Mouse (Mus musculus) heart, embryonic 16.5 days (tissue): ENCODE results near the gene Sipa1l1. TPM values are rescaled to one million over a fixed set of nuclear protein-coding genes. Genes with fewer than 3 reads are reported as not detected.

Source experiments
- ATAC-seq: fragments of 200-750 bp; cut with Nextera tagmentation; replicated peaks from 2 replicates; pipeline ENCODE4 v1.8.0; 2017; ENCODE audit warnings: moderate number of reproducible peaks; ENCODE audit not compliant: insufficient read depth, low FRiP score; ENCODE audit errors: extremely low read depth
- H3K27ac ChIP-seq: fragments of 300-500 bp; sonication (generic); 2 replicates; pipeline ENCODE4 v1.5.1; 2014; ENCODE audit warnings: mild to moderate bottlenecking, low read length, control low read depth, moderate library complexity
- H3K27me3 ChIP-seq: fragments of 300-500 bp; sonication (generic); 2 replicates; pipeline ENCODE4 v1.6.1; 2014; ENCODE audit warnings: low read length, mixed read lengths; ENCODE audit not compliant: control insufficient read depth, insufficient read depth
- H3K36me3 ChIP-seq: fragments of 300-500 bp; sonication (generic); 2 replicates; pipeline ENCODE4 v1.6.1; 2014; ENCODE audit not compliant: control insufficient read depth, insufficient read depth
- H3K4me1 ChIP-seq: fragments of 300-500 bp; sonication (generic); 2 replicates; pipeline ENCODE4 v1.6.1; 2014; ENCODE audit warnings: low read length, mixed read lengths; ENCODE audit not compliant: control insufficient read depth, insufficient read depth
- H3K4me2 ChIP-seq: fragments of 300-500 bp; sonication (generic); 2 replicates; pipeline ENCODE4 v1.6.1; 2014; ENCODE audit warnings: low read depth, mild to moderate bottlenecking, control low read depth, low read length
- H3K4me3 ChIP-seq: fragments of 300-500 bp; sonication (generic); 2 replicates; pipeline ENCODE4 v1.5.1; 2014; ENCODE audit warnings: mild to moderate bottlenecking, control low read depth, low read length
- H3K9ac ChIP-seq: fragments of 300-500 bp; sonication (generic); 2 replicates; pipeline ENCODE4 v1.6.1; 2014; ENCODE audit warnings: low read length, control low read depth
- H3K9me3 ChIP-seq: fragments of 300-500 bp; sonication (generic); replicated peaks from 2 replicates; pipeline ENCODE4 v1.6.1; 2016; ENCODE audit warnings: low read length; ENCODE audit not compliant: control insufficient read depth
- WGBS: fragments of 180-500 bp; shearing (Covaris S2); extraction: QIAGEN DNeasy Blood & Tissue Kit; methylation state at CpG from one replicate; pipeline ENCODE4 v1.1.7; 2014; 5-methylcytosine and 5-hydroxymethylcytosine counted together
- polyA plus RNA-seq: library from polyadenylated mRNA; unstranded; fragments of >200 nt; fragmentation: Nextera tagmentation; extraction: Ambion mirVana; gene quantifications from 2 replicates; pipeline ENCODE4 v1.2.1, GENCODE M21; 2015

Sipa1l1 gene
- polyA plus RNA-seq, 1 experiment from 2014 or later, result 19.8 TPM

DNA sequence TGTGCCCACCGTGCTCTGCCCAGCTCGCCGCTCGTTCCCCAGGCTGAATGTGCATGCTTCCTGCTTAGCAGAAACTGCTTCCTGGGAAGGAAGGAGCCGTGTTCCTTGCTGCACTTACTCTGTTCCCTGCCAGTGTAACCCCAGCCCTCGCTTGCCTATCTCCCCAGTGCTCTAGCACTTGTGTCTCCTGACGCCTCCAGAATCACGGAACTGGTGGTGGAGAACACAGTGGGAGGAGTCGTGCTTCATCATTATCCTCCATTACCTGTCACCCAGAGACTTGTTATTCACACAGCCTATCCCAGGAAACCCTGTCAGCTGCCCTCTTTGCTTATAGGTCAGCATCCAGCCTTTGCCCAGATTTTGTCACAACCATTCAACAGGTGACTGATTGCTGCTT lies 259.3 kb downstream of the Sipa1l1 start:
- Histone ChIP-seq H3K27me3 (no peaks in the 10 kb centered on the region), H3K9me3 (no peaks in the 10 kb centered on the region), H3K36me3 (peaks cover 8% of the 10 kb centered on the region), H3K9ac (no peak overlapping the region), H3K4me1 (peaks cover 5% of the 10 kb centered on the region; the same call in 1 of the 2 replicates), H3K4me3 (no peak overlapping the region), H3K4me2 (no peak overlapping the region), H3K27ac (no peak overlapping the region)
- WGBS, result 77% methylated on average over 9 of the region's 9 CpGs
- no peak for ATAC-seq

DNA sequence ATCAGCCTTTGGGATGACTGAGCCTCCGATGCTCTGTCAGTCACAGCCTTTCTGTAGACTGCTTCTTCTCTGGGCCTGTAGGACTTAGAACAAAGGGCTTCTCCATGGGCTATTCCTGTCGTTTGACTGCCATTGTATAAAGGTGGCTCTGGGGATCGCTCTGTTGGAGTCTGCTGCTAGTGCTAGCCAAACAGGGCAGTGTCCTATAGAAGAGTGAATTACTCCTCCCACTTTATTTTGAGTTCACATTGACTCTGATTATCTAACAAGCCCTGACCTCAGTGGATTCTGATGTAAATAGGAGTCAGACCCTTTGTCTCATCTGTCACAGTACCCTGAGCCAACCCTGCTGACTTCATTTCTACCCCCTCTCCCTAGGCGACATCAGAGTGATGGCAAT lies 264.2 kb downstream of the Sipa1l1 start:
- no peak overlapping the region for H3K4me2 ChIP-seq
- 76% methylated on average over 4 of the region's 4 CpGs for WGBS
- no peak overlapping the region for H3K4me3 ChIP-seq
- no peaks in the 10 kb centered on the region for H3K27me3 ChIP-seq
- no peaks in the 10 kb centered on the region for H3K9me3 ChIP-seq
- no peak overlapping the region for H3K9ac ChIP-seq
- ATAC-seq, result no peak
- no peak overlapping the region for H3K27ac ChIP-seq
- no peaks in the 10 kb centered on the region for H3K4me1 ChIP-seq
- peaks cover 21% of the 10 kb centered on the region for H3K36me3 ChIP-seq

DNA sequence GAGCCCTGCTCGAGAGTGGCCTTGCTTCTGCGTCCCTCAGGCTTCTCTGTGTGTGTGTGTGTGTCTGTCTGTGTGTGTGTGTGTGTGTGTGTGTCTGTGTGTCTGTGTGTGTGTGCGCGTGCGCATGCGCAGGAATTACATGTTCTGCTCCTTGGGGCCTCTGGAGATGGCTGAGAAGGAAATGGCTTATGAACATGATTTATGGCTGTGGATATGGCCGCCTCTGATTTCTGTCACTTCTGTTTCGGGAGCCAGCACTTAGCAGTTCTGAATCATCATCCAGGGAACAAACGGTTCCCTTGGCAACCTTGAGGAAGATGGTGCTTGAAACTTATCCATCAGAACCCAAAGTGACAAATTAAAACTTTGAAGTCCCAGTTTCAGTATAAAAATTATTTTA lies 265.5 kb downstream of the Sipa1l1 start:
- H3K27ac ChIP-seq, result no peak overlapping the region

DNA sequence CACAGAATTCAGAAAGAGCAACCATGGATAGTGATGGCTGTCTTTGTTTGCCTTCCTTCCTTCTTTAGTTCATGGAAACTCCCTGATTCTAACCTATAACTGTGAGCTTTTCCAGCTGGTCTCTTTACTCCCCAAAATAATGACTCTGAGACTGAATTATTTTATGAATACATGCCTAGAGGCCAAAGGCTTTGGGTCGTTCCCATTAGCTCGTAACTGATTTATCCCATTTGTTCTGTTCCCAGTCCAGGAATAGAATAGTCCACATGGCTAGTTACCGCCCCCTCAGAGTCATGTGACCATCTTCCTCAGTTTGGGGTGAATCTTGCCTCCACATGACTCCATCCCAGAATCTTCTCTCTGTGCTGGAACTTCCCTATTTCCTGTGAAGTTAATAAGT lies 272.4 kb downstream of the Sipa1l1 start:
- Histone ChIP-seq H3K36me3 (peaks cover 20% of the 10 kb centered on the region), H3K27me3 (no peaks in the 10 kb centered on the region), H3K4me2 (no peak overlapping the region), H3K27ac (no peak overlapping the region), H3K4me3 (no peak overlapping the region), H3K9me3 (no peaks in the 10 kb centered on the region), H3K9ac (no peak overlapping the region), H3K4me1 (no peaks in the 10 kb centered on the region)
- no peak for ATAC-seq
- 82% methylated on average over 3 of the region's 3 CpGs for WGBS

More for the DNA sequence above, 265.5 kb downstream of the Sipa1l1 start:
- Histone ChIP-seq H3K9ac (no peak overlapping the region), H3K27me3 (no peaks in the 10 kb centered on the region), H3K4me1 (no peaks in the 10 kb centered on the region), H3K36me3 (peaks cover 24% of the 10 kb centered on the region), H3K4me3 (no peak overlapping the region), H3K4me2 (no peak overlapping the region), H3K9me3 (no peaks in the 10 kb centered on the region)
- no peak for ATAC-seq
- WGBS, result 83% methylated on average over 9 of the region's 9 CpGs

DNA sequence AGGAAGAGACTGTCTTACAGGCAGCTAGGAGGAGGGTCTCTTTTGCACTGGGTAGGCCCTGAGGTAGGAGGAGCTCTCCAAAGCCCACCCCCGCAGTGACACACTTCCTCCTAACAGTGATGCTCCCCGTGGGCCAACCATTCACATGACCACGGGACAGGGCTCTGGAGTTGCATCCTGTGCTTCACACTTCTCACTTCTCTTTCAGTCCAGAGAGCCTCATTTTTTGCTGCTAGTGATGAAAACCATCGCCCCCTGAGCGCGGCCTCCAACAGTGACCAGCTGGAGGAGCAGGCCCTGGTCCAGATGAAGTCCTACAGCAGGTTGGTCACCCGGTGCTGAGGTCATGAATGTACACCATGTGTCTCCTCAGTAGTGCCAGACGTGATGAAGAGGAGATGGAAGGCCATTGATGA lies 277.5 kb downstream of the Sipa1l1 start:
- WGBS, result 88% methylated on average over 8 of the region's 8 CpGs
- H3K27me3 ChIP-seq, result no peaks in the 10 kb centered on the region
- H3K4me2 ChIP-seq, result no peak overlapping the region
- ATAC-seq, result no peak
- H3K4me3 ChIP-seq, result no peak overlapping the region
- H3K36me3 ChIP-seq, result peaks cover 14% of the 10 kb centered on the region
- H3K9ac ChIP-seq, result no peak overlapping the region
- H3K27ac ChIP-seq, result no peak overlapping the region
- H3K9me3 ChIP-seq, result no peaks in the 10 kb centered on the region
- H3K4me1 ChIP-seq, result no peaks in the 10 kb centered on the region

DNA sequence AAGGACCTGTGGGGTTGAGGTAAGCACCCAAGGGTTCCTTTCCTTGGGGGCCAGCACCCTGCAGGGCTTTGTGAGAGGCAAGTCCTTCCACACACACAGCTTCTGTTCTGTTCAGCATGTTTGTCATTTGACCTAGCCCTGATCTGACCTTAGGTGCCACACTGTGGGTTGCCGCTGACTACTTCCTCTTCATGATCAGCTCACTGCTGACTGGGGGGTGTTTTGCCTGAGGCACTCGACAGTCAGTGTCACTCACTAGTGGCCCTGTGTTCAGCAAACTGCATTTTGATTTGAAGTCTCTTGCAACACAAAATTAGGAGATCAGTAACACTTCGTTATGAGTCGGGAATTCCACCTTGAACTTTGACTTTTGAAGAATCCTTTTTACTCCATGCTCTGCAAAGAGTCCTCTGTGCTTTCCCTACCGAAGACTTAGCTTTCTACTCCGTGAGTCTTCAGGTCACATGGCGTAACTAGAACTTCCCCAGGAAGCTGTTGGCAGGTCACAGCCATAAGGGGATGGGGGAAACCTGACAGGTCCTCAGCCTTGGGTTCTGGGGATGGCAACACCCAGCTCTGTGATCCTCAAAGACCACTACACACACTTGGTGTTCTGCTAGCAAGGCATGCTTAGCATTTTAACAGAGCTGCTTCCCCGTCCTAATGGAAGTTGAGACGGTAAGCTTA lies 279.2 kb downstream of the Sipa1l1 start:
- Histone ChIP-seq H3K4me3 (no peak overlapping the region), H3K27me3 (no peaks in the 10 kb centered on the region), H3K36me3 (peaks cover 17% of the 10 kb centered on the region), H3K9ac (no peak overlapping the region), H3K4me2 (no peak overlapping the region), H3K9me3 (no peaks in the 10 kb centered on the region), H3K4me1 (no peaks in the 10 kb centered on the region), H3K27ac (no peak overlapping the region)
- WGBS, result 78% methylated on average over 9 of the region's 9 CpGs
- no peak for ATAC-seq

DNA sequence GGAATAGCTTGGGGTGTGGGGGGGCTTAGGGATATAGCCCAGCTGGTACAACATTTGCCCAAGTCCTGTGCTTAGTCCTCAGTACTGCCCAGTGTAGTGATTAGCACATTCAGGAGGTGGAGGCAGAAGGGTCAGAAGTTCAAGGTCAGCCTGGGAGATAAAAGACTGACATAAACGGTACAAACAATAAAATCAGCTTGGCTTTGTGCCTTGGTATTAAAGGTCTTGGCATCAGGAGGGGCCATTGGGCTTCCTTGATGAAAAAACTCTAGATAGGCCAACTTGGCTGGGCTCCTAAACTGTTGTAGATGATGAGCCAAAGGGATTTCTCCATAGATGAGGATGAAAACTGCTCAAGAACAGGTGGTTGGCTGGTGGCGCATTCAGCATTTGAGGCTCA lies 283.3 kb downstream of the Sipa1l1 start:
- no peaks in the 10 kb centered on the region for H3K4me1 ChIP-seq
- H3K27me3 ChIP-seq, result no peaks in the 10 kb centered on the region
- no peak overlapping the region for H3K4me3 ChIP-seq
- no peak overlapping the region for H3K4me2 ChIP-seq
- 57% methylated on average over 2 of the region's 2 CpGs for WGBS
- H3K36me3 ChIP-seq, result peaks cover 12% of the 10 kb centered on the region
- H3K9ac ChIP-seq, result no peak overlapping the region
- no peaks in the 10 kb centered on the region for H3K9me3 ChIP-seq
- no peak overlapping the region for H3K27ac ChIP-seq
- ATAC-seq, result no peak

DNA sequence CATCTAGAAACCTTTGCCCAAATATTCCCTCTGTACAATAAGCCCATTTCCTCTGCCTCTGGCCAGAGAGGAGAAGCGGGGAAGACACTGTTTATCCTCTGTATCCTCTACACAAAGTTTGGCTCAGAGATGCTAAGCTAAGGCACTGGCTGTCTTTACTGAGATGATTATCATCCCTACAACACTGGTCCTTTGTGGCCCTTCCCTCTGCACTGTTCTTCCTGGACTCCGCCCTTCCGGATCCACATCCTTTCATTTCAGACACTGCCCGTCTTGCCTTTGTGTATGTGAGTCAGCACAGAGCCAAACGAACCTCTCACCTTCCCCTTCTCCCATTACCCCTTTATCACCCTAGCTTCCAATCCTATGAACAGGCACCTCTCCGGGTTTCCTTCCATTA lies 285.3 kb downstream of the Sipa1l1 start:
- ATAC-seq, result no peak
- Histone ChIP-seq H3K9ac (no peak overlapping the region), H3K4me3 (no peak overlapping the region), H3K4me2 (no peak overlapping the region), H3K4me1 (no peaks in the 10 kb centered on the region), H3K9me3 (no peaks in the 10 kb centered on the region), H3K27me3 (no peaks in the 10 kb centered on the region), H3K36me3 (0 out of 2 replicates have a peak, but pooled peaks cover 3% of the 10 kb centered on the region), H3K27ac (no peak overlapping the region)
- WGBS, result 74% methylated on average over 6 of the region's 6 CpGs

DNA sequence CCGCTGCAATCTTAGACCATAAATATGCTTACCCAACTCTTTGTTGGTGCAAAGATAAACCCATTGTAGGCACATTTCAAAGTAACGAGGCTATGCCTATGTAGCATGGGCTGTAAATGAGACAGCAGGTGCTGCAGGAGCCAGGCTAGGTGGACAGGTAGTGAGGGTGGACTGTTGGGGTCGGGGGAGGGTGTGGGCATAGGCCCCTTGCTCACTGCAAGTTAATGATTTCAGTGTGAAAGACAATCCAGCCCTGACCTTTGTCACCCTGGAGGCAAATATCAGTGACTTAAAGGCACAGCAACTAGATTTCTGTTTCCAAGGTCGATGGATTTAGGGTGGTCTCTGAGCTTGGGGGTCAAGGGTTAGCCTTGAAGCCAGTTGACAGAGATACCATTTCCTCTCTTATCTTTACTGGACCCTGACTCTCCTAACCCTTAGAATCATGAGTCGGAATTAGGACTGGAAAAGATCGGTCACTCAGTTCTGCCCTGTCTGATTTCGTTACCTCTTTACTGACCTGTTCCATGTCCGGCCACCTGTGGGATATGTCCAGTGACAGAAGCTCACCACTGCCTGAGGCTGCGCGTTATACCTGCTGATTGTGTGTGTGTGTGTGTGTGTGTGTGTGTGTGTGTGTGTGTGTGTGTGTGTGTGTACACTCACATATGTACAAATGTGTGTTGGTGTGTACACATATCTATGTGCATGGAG lies 286.7 kb downstream of the Sipa1l1 start:
- no peak overlapping the region for H3K4me2 ChIP-seq
- WGBS, result 77% methylated on average over 10 of the region's 10 CpGs
- H3K9ac ChIP-seq, result no peak overlapping the region
- no peak overlapping the region for H3K4me3 ChIP-seq
- no peaks in the 10 kb centered on the region for H3K9me3 ChIP-seq
- H3K36me3 ChIP-seq, result 0 out of 2 replicates have a peak, but pooled peaks cover 3% of the 10 kb centered on the region
- H3K27ac ChIP-seq, result no peak overlapping the region
- no peak for ATAC-seq
- no peaks in the 10 kb centered on the region for H3K4me1 ChIP-seq
- H3K27me3 ChIP-seq, result no peaks in the 10 kb centered on the region
